Mouse (Mus musculus): ENCODE measurements at regions not wholly inside any gene's neighbourhood (a gene's known extent, or its start where the extent isn't known, plus 50 kb on each side); places are given as distances from the start of the nearest gene placed in this dataset.
"Not testable (repeated sequence)": the region's sequence is repeated elsewhere in the genome, so short reads cannot be mapped to it uniquely, and the experiment has no call there.

GRCm38 (mm10) chr14:9435136-9435535, 769.1 kb upstream of the 4930452B06Rik start:
- Histone ChIP-seq H3K4me2 (replicated peaks) (no peak overlapping the region), H3K36me3 (no peaks in the 10 kb centered on the region), H3K27ac (no peak overlapping the region), H3K9me3 (no peaks in the 10 kb centered on the region), H3K27me3 (replicated peaks) (no peaks in the 10 kb centered on the region), H3K4me3 (no peak overlapping the region), H3K4me1 (no peaks in the 10 kb centered on the region), H3K9ac (no peak overlapping the region)
- WGBS: 94% methylated on average over 2 of the region's 2 CpGs
- no peak for ATAC-seq (ENCODE audit: low FRiP score, low read depth)

DNA sequence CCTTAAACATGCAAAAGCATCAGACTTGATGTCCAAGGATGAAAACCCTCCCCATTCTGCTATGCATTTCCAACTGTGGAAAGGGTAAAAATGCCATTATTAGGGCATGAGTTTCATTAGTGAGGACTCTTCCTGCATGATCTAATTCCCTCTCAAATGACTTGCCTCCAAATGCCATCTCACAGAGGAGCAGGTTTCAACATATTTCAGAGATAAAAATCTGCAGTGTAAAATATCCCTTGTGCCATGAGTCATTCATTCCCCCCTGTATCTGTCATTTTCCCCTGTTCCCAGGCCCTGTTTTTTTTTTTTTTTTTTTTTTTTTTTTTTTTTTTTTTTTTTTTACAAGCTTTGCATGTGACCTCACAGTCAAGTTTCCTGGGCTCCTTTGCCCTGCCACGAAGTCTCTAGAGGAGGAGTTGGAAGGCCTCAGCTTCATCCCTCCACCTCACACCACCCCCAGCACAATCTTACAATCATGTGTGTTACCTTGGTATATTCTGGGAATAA, 767.1 kb upstream of the 4930452B06Rik start:
- H3K4me1 ChIP-seq: no peaks in the 10 kb centered on the region
- no peak overlapping the region for H3K4me2 ChIP-seq (replicated peaks)
- no peak overlapping the region for H3K27ac ChIP-seq
- no peaks in the 10 kb centered on the region for H3K9me3 ChIP-seq
- no peak overlapping the region for H3K4me3 ChIP-seq
- H3K36me3 ChIP-seq: no peaks in the 10 kb centered on the region
- no peaks in the 10 kb centered on the region for H3K27me3 ChIP-seq (replicated peaks)
- WGBS: 48% methylated on average over 1 of the region's 1 CpGs
- ATAC-seq (ENCODE audit: low FRiP score, low read depth): no peak
- no peak overlapping the region for H3K9ac ChIP-seq

- no peak overlapping the region for H3K4me3 ChIP-seq
- no peak overlapping the region for H3K4me2 ChIP-seq (replicated peaks)
- no peaks in the 10 kb centered on the region for H3K4me1 ChIP-seq
- H3K27me3 ChIP-seq (replicated peaks): no peaks in the 10 kb centered on the region
- H3K27ac ChIP-seq: no peak overlapping the region
- no peak overlapping the region for H3K9ac ChIP-seq
- no peak for ATAC-seq (ENCODE audit: low FRiP score, low read depth)
- WGBS: 91% methylated on average over 2 of the region's 2 CpGs
- H3K9me3 ChIP-seq: no peaks in the 10 kb centered on the region
- H3K36me3 ChIP-seq: no peaks in the 10 kb centered on the region
These were observed 765.8 kb upstream of the 4930452B06Rik start for GRCm38 (mm10) chr14:9431798-9432197.

DNA sequence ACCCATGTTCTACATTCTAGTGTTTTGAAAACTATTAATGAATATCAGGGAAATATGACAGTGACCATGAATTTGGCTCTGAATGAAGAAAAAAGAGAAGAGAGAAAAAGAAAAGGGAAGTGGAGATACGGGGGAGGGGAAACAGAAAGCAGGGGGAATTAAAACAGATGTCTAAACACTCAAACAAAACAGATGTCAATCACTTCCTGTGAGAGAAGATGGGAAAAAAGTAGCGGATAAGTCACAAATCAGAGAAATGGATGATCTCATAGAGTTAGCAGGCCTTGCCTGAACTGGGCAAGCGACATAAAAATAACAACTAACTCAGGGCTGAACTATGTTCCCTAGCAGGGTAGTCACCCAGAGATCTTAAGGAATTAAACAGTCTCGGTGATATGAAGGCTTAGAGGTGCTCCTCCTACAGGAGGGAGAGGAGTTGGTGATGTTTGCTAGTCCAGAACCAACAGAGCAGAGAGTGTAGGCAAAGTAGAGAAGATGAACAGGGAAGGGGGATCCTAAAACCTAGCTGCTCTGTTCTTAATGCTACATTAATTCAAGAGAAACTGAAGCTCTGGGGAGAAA, 745.9 kb upstream of the 4930452B06Rik start:
- Histone ChIP-seq H3K36me3 (no peaks in the 10 kb centered on the region), H3K27me3 (replicated peaks) (no peaks in the 10 kb centered on the region), H3K9ac (no peak overlapping the region), H3K9me3 (no peaks in the 10 kb centered on the region), H3K27ac (no peak overlapping the region), H3K4me3 (no peak overlapping the region), H3K4me1 (no peaks in the 10 kb centered on the region), H3K4me2 (replicated peaks) (no peak overlapping the region)
- WGBS: 69% methylated on average over 4 of the region's 4 CpGs
- ATAC-seq (ENCODE audit: low FRiP score, low read depth): no peak

DNA sequence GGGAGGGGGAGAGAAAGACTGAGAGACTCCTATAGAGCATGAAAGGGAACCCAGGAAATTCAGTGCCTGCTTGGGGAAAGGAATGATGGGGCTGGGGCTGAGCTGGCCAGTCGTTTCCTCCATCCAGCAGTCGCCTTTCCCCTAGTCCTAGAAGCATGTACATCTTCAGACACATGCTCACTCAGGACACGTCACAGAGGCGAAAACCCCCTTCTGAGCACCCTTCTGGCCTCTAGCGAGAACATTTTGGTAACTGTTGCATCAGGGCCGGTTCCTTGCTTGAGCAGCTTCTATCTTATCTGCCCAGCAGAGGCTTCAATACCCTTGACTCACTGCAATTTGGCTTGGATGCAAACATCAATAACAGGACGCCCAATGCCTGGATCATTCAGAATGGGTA, 737.6 kb upstream of the 4930452B06Rik start:
- Histone ChIP-seq H3K9me3 (no peaks in the 10 kb centered on the region), H3K27ac (no peak overlapping the region), H3K4me2 (replicated peaks) (no peak overlapping the region), H3K4me1 (no peaks in the 10 kb centered on the region), H3K4me3 (no peak overlapping the region), H3K9ac (no peak overlapping the region), H3K36me3 (no peaks in the 10 kb centered on the region), H3K27me3 (replicated peaks) (no peaks in the 10 kb centered on the region)
- 87% methylated on average over 7 of the region's 7 CpGs for WGBS
- ATAC-seq (ENCODE audit: low FRiP score, low read depth): no peak

DNA sequence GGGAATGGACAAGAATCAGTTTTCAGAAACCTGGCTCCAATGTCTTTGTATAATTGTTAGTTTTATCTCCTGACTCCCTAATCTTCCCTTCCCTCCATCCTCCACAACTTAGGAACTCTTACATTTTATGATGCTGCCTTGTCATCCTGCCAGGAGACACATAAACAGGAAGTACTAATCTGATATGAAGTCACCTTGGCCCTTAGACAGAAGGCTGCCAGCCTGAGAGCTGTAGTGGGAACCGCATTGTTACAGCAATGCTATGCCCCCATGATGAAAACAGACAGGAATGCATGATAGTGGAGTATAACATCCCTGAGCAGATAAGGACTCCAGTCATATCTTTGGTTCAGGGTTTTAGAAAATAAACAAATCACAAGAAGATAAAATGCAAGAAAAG, 734.8 kb upstream of the 4930452B06Rik start:
- H3K4me3 ChIP-seq: no peak overlapping the region
- no peak overlapping the region for H3K27ac ChIP-seq
- H3K9ac ChIP-seq: no peak overlapping the region
- 91% methylated on average over 1 of the region's 1 CpGs for WGBS
- no peak for ATAC-seq (ENCODE audit: low FRiP score, low read depth)
- no peaks in the 10 kb centered on the region for H3K4me1 ChIP-seq
- no peak overlapping the region for H3K4me2 ChIP-seq (replicated peaks)
- H3K36me3 ChIP-seq: no peaks in the 10 kb centered on the region
- H3K27me3 ChIP-seq (replicated peaks): no peaks in the 10 kb centered on the region
- no peaks in the 10 kb centered on the region for H3K9me3 ChIP-seq

- Histone ChIP-seq H3K9ac (no peak overlapping the region), H3K27me3 (replicated peaks) (no peaks in the 10 kb centered on the region), H3K4me2 (replicated peaks) (no peak overlapping the region), H3K4me1 (no peaks in the 10 kb centered on the region), H3K4me3 (no peak overlapping the region), H3K36me3 (no peaks in the 10 kb centered on the region), H3K27ac (no peak overlapping the region), H3K9me3 (no peaks in the 10 kb centered on the region)
- peak; percentile 61; the same call in 1 of the 2 replicates for ATAC-seq (ENCODE audit: low FRiP score, low read depth)
- WGBS: 16% methylated on average over 4 of the region's 4 CpGs
These were observed 727.3 kb upstream of the 4930452B06Rik start for GRCm38 (mm10) chr14:9393271-9393771.

GRCm38 (mm10) chr14:9389878-9390536, 724.0 kb upstream of the 4930452B06Rik start:
- H3K4me3 ChIP-seq; ATAC-seq (ENCODE audit: low FRiP score, low read depth); H3K36me3 ChIP-seq; H3K9ac ChIP-seq; H3K4me1 ChIP-seq; H3K27ac ChIP-seq; H3K27me3 ChIP-seq (replicated peaks); H3K9me3 ChIP-seq; H3K4me2 ChIP-seq (replicated peaks): not testable (repeated sequence)
- 96% methylated on average over 5 of the region's 5 CpGs for WGBS

GRCm38 (mm10) chr14:9389180-9389579, 723.1 kb upstream of the 4930452B06Rik start:
- no peak overlapping the region for H3K4me3 ChIP-seq
- no peaks in the 10 kb centered on the region for H3K9me3 ChIP-seq
- ATAC-seq (ENCODE audit: low FRiP score, low read depth): no peak
- H3K4me2 ChIP-seq (replicated peaks): no peak overlapping the region
- no peaks in the 10 kb centered on the region for H3K27me3 ChIP-seq (replicated peaks)
- H3K36me3 ChIP-seq: no peaks in the 10 kb centered on the region
- H3K9ac ChIP-seq: no peak overlapping the region
- H3K4me1 ChIP-seq: no peaks in the 10 kb centered on the region
- 85% methylated on average over 7 of the region's 7 CpGs for WGBS
- no peak overlapping the region for H3K27ac ChIP-seq

Data from neural tube, embryonic 12.5 days (tissue).